In genomic region chr11:83871780-83872554, GRCm38 (mm10) we compare ENCODE assay signal across 20 mouse cellular contexts. TPM values are rescaled to one million over a fixed set of nuclear protein-coding genes. Genes with fewer than 3 reads are reported as not detected.
DNase-seq lines count a peak whose midpoint lies in the region; ATAC-seq and TF ChIP-seq lines count a peak whose summit lies in the region.
"Had no signal": no experiment of that assay in that cellular context is flagged by ENCODE, and none has a peak within 500 bp of the region (broad histone marks: within the 10 kb centered on the region; RNA-seq: fewer than 3 reads in every experiment).

No protein-coding gene starts in this region.

- ATAC-seq in megakaryocyte progenitor cell, adult 5-6 weeks (replicated peaks; ENCODE audit: poor library complexity) = peak; percentile 55; the same call in 1 of the 2 replicates
- ATAC-seq: forebrain, embryonic 16.5 days; inflammation-experienced regulatory T-cells, adult 6 months; midbrain, embryonic 15.5 days; Patski had no signal

- in situ Hi-C loops in CH12.LX (cut with MboI; ENCODE audit: low pct_ligation_motif_present, low pct_unique_long_range_greater_than_20kb, low sequenced_read_pairs) = no loop called here

- H3K9ac ChIP-seq in CH12.LX (ENCODE audit: insufficient read depth, low read depth) = no peak overlapping the region
- H3K9ac ChIP-seq: limb, embryonic 13.5 days; lung, embryonic 15.5 days; midbrain, embryonic 15.5 days had no signal

- no peak overlapping the region for H3K27ac ChIP-seq in CH12.LX (ENCODE audit: insufficient read depth, low read depth)
- H3K27ac ChIP-seq: limb, embryonic 13.5 days; lung, embryonic 15.5 days; midbrain, embryonic 15.5 days had no signal

- peak overlapping the region in 1 of 3 experiments; percentile 16 for H3K4me3 ChIP-seq in CH12.LX (replicated peaks in 1 of 3; ENCODE audit: low read depth in 2 of 3, low read length in 2 of 3, poor library complexity in 1 of 3)
- H3K4me3 ChIP-seq: limb, embryonic 13.5 days; lung, embryonic 15.5 days; midbrain, embryonic 15.5 days had no signal

- no peak for TF ChIP-seq CTCF in CH12.LX (conservative IDR thresholded peaks at IDR 0.05 in 1 of 2, IDR thresholded peaks at IDR 0.05 in 1 of 2; ENCODE audit: low read depth in 2 of 2, low read length in 2 of 2)

- TF ChIP-seq EP300 in CH12.LX (IDR thresholded peaks at IDR 0.05; ENCODE audit: low read length) = no peak

- H3K36me3 ChIP-seq in CH12.LX (replicated peaks in 1 of 2; ENCODE audit: control insufficient read depth in 1 of 2, insufficient read depth in 1 of 2, low read length in 1 of 2) = no peaks in the 10 kb centered on the region
- H3K36me3 ChIP-seq: limb, embryonic 13.5 days; lung, embryonic 15.5 days; midbrain, embryonic 15.5 days had no signal

- H3K79me2 ChIP-seq in CH12.LX (replicated peaks; ENCODE audit: control insufficient read depth, extremely low read depth, insufficient read depth, poor library complexity, severe bottlenecking) = no peaks in the 10 kb centered on the region

- TF ChIP-seq RAD21 in CH12.LX (IDR thresholded peaks at IDR 0.05; ENCODE audit: low read depth, low read length) = no peak

- dilution Hi-C loops in CH12.LX (cut with MboI; ENCODE audit: extremely low pct_ligation_motif_present, extremely low pct_unique_long_range_greater_than_20kb, low sequenced_read_pairs) = no loop called here

- no peak for TF ChIP-seq POLR2A in CH12.LX (IDR thresholded peaks at IDR 0.05; ENCODE audit: low read depth, low read length)

- no peaks in the 10 kb centered on the region for H3K27me3 ChIP-seq in CH12.LX (replicated peaks)
- H3K27me3 ChIP-seq: lung, embryonic 15.5 days; Patski had no signal

- peaks cover 15 to 40% of the 10 kb centered on the region in 2 experiments for H3K4me1 ChIP-seq in CH12.LX (ENCODE audit: control insufficient read depth in 1 of 2, insufficient read depth in 2 of 2)
- H3K4me1 ChIP-seq: midbrain, embryonic 15.5 days had no signal

- peak; percentile 52 to 65 for DNase-seq in left cerebral cortex, adult 18-20 months (ENCODE audit: low spot score in 2 of 2)
- DNase-seq in left cerebral cortex, postnatal 4 days = no peak
- peak; percentile 55 for DNase-seq in CH12.LX (ENCODE audit: extremely low read depth)
- DNase-seq in frontal cortex, postnatal 36 days (ENCODE audit: low spot score in 2 of 2) = peak; percentile 49 to 67
- DNase-seq in ovary, postnatal 10 days (ENCODE audit: low spot score) = no peak
- DNase-seq in heart, postnatal 14 days = no peak
- DNase-seq: cerebellum, adult 11 months; cerebellum, postnatal 25 days; gastrocnemius, postnatal 25 days; kidney, postnatal 10 days; spleen, adult 18-20 months; thymus, postnatal 36 days had no signal

- no peaks in the 10 kb centered on the region for H3K9me3 ChIP-seq in CH12.LX (replicated peaks; ENCODE audit: low read length)
- H3K9me3 ChIP-seq: limb, embryonic 13.5 days; lung, embryonic 15.5 days; midbrain, embryonic 15.5 days had no signal

- intact Hi-C loops in left cerebral cortex, postnatal 4 days (cut with DNase I) = no loop called here
- intact Hi-C loops in heart, postnatal 14 days (cut with DNase I) = no loop called here

- no peak overlapping the region for H3K4me2 ChIP-seq in CH12.LX (ENCODE audit: insufficient read depth, low read depth, poor library complexity, severe bottlenecking)
- H3K4me2 ChIP-seq: limb, embryonic 13.5 days; lung, embryonic 15.5 days; midbrain, embryonic 15.5 days had no signal

TF ChIP-seq in CH12.LX, 34 proteins besides CTCF, POLR2A, EP300 and RAD21:
- no peak for TF ChIP-seq JUN (IDR thresholded peaks at IDR 0.05; ENCODE audit: insufficient read depth, low read depth, low read length)
- peak; percentile 45; the same call in 1 of the 2 replicates for TF ChIP-seq MAFK (IDR thresholded peaks at IDR 0.05; ENCODE audit: insufficient replicate concordance, low read length)

RNA-seq across cellular contexts. Expression of gene Hnf1b, which starts 22.1 kb away (rescaled TPM):
- total RNA-seq in left cerebral cortex, adult 18-20 months (2021) = under 1 TPM; 0.21 to 0.68 TPM
- not detected for total RNA-seq in left cerebral cortex, postnatal 4 days (2021)
- total RNA-seq in CH12.LX (2012; rRNA removed) (0.25 and 0.42 TPM in 2 replicates), CH12.LX (2014; rRNA removed) (0.11 TPM in 1 of 2 replicates, not detected in the other)
- 3.0 and 3.2 TPM in 2 replicates for polyA plus RNA-seq in CH12.LX (2012; ENCODE audit: insufficient read length, low read depth)
- not detected in 2 replicates for total RNA-seq in megakaryocyte progenitor cell, adult 5-6 weeks (2015)
- not detected in 2 replicates for total RNA-seq in megakaryocyte progenitor cell, adult 5-6 weeks (2017)
- total RNA-seq in heart, postnatal 14 days (2021) = not detected
- total RNA-seq: gastrocnemius, postnatal 25 days had no signal
- polyA plus RNA-seq: embryonic facial prominence, embryonic 11.5 days; inflammation-experienced regulatory T-cells, adult 6 months; limb, embryonic 13.5 days had no signal

Comparison
In these comparisons a context has a peak if more than half of its experiments do, and no peak if none do; other contexts are left out.
1. DNase-seq: peak in left cerebral cortex, adult 18-20 months (2 of 2), CH12.LX (single experiment) and frontal cortex, postnatal 36 days (2 of 2); none in left cerebral cortex, postnatal 4 days (single experiment), ovary, postnatal 10 days (single experiment) and heart, postnatal 14 days (0 of 2).